Mouse (Mus musculus): ENCODE results near the gene Slc25a5.

Gene Slc25a5

DNA sequence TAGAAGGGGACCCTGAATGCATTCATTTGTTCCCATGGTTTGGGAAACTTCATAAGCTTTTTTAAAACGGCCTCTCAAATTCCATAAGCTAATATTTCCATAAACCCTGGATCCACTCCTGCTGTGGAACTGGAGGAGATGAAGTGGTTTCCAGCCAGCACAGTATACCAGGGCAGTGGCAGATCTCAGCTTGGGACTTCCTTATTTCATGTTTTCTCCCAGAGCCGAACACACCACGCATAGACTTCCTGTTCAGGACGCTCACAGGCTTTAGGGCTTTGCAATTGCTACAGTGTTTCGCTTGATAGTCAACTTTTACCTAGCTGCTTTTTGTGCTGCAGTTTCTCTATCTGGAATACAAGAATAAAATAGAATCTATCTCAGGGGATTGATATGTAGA lies 7.7 kb downstream of the Slc25a5 start:
- no peak for DNase-seq (ENCODE audit: low read depth)

DNA sequence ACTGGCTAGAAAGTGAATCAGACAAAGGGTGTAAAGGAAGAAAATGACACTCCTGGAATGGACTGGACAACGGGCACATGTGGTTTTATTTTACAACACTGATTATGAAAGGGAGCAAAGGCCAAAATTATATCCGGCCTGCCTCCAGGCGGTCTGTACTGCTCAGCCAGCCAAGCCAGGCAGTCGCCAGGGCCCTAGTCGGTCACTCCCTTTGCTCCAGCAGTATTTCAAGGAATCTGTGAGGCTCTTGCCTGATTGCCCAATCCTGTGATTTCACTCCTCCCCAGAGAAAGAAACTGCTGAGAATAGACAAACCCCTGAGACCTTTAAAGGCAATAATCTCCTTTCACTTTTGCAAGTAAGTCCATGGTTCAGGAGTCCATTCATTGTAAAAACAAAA lies 8.7 kb downstream of the Slc25a5 start:
- no peak for DNase-seq (ENCODE audit: low read depth)

DNA sequence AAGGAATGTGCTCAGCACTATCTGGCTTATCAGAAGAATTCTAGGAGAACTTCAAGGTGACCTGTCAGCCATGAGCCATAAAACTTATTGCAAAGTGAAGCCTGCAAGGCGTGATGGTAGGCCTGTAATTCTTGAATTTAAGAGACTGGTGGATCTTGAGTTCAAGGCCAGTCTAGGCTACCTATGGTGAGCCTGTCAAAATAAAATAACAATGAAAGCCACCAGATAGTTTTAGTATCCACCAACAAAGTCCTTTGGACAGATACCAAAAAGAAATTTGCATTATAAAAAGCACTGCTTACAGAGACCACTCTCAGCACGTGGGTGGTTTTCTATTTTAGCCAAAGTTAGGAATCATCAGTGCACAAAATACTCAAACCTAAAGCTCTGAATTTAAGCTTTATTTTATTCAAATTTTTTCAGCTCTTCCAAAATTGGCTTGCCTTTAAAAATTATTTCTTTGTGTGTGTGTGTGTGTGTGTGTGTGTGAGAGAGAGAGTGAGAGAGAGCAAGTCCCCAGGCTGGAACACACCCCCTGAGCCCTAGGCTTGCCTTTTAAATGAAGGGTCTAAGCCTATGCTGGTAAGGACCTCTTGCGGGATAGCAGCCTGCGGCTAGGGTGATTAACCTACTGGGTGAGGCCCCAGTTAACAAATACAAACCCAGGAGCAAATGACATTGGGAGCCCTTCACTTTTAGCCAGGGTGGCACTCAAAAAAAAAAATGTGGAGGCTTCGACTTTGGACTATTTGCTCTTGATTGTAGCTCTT lies 10.2 kb downstream of the Slc25a5 start:
- DNase-seq (ENCODE audit: low read depth): no peak

DNA sequence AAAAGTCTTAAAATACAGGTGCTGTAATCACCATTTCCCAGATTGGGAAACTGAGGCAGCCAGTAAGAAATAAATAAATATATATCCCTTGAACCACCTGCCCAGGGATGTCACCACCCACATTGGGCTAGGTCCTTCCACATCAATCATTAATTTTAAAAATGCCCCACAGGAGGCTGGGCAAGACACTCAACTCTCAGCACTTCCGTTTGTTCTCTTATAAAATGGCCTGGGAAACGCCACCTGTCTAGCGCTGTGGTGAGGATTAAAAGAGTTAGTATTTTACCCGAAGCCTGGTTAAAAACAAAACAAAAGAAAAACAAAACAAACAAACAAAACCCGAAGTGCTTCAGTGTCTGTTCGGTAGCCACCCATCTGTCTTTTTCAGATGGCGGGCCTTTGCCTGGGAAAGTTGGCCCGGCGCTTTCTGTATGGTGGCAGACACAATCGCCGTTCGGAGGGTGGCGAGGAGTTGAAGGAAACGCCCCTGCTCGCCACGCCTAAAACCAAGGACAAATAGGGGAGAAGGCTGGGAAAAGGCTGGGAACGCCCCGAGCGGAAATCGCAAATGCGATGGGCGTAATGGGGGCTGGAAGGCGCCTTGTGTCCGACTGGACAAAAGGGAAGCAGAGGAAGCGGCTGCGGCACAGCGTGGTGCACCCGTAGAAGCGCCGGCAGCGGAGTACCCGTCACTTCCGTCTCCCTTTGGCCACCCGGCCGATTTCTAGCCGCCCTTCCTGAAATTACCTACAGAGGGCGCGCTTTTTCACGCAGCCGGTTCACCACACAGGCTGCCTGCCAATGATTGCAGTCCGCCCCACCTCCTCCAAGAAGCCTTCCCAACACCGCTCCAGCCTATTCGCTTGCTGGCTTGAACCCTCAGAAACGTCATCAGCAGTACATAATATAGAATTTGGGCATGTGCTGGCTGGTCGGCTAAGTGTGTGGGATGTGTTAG lies 12.2 kb downstream of the Slc25a5 start:
- DNase-seq (ENCODE audit: low read depth): peak; percentile 69

DNA sequence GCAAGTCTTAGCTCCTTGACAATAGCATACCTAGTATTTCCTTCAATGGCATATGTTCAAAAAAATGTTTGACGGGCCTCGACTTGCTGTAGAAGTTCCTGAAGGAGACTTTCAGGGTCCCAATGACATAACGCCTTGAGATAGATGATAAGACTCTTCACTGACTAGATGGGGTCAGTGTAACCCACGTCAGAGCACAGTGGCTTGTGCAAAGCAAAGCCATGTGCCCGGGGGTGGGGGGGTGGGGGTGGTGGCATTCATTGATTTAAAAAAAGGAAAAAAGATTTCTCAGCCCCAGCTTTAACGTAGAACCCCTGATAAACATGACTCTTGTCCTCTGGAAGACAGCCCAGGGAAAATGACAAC lies 12.8 kb downstream of the Slc25a5 start:
- no peak for DNase-seq (ENCODE audit: low read depth)

DNA sequence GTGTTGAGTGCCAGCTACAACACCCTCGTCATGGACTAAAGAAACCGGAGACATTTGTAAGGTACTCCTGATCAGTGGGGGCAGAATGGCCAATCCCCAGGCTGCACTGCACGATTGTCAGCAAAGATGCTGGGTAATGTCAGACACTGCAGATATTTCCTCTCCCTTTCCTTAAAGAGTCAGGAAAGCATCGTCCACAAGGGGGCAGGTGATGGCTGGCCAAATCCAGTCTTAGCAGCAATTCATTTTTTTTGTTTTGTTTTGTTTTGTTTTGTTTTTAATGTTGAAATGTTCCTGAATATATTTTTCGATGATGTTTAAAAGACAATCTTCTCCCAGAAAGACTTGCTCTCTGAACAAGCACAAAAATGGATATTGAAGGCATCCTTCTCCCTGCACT lies 15.9 kb downstream of the Slc25a5 start:
- no peak for DNase-seq (ENCODE audit: low read depth)

DNA sequence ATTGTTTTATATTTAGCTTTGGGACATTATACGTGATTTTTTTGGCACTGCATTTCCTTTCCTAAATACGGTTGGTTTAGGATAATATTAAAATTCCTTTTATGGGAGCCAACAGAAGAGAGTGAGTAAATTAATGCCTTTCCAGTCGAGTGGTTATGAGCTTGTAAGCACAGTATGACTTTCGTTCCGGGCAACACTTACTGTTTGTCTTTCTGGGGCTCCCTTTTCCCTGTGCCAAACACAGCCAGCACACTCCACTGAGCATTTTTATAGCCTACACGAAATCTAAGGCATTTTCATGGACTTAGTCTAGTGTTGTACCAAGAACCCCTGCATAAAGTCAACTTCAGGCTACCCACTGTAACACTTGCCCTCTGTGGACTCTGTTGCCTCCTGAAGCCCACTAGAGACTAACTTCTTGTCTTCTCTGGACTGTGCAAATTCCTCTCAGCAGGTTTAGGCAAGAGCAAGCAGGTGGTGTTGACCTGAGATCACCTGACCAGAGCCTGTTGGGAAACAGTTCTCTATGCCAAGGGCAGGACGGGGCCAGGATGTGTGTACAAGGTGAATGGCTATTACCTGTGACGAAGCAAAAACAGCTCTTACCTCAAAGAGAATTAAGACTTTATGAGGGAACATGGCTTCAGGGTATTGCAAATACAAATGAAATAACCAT lies 18.8 kb downstream of the Slc25a5 start:
- DNase-seq (ENCODE audit: low read depth): no peak

DNA sequence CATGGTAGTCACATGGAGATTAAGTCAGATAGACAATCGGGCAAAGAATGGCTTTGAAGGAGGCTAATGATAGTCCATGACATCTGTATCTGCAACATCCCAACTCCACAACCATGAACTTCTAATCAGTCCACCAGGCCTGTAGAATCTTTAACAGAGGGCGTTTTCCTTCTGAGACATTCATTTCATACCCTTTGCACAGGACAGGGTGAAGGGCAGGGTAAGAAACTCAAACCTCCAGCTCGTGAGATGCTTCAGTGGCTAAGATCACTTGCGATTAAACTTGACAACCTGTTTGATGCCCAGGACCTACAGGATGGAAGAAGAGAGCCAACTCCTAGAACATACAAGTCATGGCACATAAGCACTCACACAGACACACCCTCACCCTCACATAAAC lies 19.6 kb downstream of the Slc25a5 start:
- no peak for DNase-seq (ENCODE audit: low read depth)

DNA sequence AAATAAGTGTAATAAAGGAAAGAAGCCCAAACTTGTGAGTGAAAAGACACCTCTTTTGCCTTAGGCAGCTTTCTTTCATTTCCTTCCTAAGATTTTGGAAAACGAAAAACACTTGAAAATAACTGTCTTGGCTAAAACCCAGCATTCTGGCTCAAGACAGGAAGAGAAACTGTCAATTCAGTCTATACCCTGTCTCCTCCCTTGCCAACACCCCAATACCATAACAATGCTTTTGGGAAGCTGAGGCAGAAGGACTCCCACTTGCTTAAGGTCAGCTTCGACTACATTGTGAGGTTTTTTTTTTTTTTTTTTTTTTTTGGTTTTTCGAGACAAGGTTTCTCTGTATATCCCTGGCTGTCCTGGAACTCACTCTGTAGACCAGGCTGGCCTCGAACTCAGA lies 20.0 kb downstream of the Slc25a5 start:
- no peak for DNase-seq (ENCODE audit: low read depth)

DNA sequence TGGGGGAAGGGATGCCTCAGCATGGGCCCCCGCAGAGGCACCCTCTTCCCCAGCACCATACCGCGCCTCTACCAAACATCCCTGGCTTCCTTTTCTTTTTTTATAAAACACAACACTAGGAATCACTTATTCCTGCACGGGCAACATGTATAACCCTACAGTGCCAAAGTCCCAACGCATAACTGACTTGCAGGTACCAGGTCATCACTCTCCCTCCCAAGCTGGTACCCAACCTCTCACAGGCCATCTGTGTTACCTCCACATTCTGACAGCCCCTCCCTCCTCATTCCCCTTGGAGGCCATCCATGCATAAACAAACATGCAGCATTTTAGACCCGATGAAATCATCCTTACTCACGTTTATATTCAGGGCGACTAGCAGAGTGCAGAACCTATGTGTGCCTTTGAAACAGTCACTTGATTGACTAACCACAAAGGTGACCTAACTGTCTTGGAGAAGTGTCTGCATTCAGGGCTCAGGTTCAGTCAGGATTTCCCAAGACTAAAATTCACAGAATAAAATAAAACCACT lies 21.0 kb downstream of the Slc25a5 start:
- DNase-seq (ENCODE audit: low read depth): no peak

DNA sequence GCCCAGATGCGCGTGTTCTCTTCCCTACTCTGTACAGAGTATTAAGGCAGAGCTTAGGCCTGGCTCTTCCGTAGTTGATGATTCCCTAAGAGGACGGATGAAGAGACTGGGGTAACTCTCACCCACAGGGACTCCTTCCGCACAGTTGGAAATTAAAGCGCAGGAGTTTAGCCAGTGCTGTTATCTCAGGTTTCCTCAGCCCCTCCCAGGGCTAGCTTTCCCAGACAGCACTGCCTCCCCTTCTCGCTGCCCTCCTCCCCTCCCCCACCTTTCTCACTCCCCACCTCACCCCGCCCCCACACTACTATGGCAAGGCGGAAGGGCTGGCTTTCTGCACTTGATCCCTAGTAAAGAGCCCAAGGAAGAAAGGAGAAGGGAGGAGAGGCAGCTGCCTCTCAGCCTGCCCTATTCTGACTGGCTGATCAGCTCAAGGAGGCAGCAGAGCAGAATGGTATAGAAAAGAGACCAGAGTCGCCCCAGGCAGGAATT lies 21.5 kb downstream of the Slc25a5 start:
- no peak for DNase-seq (ENCODE audit: low read depth)

DNA sequence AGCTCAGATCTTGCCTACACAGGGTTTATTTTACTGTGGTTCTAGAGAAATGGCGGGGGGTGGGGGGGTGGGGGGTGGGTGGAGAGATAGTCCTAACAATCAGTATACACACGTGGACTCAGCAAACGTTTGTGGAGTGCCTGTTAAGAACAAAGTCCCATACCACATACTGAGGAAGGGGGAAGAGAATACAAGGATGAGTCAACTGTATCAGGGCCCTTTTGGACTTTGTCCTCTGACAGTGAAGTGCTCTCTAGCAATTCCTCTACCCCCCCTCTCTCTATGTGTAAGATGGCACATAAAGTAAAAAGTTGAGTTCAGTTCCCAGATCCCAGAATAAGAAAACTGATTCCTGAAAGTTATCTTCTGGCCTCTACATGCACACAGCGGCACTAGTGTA lies 24.1 kb downstream of the Slc25a5 start:
- no peak for DNase-seq (ENCODE audit: low read depth)

DNA sequence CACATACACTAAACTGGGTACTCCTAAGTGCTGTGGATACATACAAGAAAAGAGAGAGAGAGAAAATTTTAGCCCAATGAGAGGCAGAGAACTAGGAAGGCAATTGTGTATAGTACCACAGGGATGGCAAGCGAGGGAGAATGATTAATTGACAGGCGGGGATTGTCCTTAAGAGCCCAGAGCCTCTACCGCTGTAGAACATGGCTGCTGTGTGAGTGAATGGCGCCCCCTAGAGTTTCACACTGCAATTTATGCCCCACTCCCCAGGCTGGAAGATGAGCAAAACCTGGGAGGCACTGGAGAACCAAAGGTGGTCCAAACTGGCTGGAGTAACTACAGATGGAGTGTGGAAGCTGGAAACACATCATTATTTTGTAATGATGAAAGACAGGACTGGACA lies 24.8 kb downstream of the Slc25a5 start:
- no peak for DNase-seq (ENCODE audit: low read depth)

DNA sequence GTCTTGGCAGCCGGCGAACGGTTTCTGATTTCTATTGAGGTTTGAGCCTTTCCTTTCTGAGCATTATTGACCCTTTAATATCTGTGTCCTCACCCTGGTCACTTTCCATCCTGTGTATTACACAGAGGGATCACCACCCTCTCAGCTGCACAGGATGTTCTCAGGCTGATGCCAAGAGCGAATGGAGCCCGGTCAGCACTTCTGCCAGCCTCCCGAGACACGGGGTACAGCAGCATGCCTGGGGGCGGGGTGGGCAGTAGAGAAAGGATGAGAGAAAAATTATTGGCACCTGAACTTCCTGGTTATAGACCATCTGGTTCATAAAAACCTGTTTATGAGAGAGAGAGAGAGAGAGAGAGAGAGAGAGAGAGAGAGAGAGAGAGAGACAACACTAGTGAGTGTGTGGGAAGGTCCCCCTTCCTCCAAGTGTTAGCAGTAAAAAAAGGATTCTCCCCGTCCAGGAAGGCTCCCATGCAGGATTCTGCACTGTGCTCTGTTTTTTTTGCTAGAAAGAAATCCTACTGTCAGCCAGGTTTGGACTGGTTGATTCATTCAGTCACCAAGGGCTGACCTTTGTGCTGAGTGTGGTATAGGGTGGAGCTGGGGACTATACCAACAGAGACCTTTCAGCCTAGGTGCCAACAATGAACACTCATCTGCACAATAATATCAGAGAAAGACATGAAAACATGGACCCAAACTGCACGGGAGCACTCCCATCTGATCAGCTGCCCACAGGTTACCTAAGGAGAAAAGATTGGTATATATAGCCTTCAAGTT lies 28.7 kb downstream of the Slc25a5 start:
- no peak for DNase-seq (ENCODE audit: low read depth)

DNA sequence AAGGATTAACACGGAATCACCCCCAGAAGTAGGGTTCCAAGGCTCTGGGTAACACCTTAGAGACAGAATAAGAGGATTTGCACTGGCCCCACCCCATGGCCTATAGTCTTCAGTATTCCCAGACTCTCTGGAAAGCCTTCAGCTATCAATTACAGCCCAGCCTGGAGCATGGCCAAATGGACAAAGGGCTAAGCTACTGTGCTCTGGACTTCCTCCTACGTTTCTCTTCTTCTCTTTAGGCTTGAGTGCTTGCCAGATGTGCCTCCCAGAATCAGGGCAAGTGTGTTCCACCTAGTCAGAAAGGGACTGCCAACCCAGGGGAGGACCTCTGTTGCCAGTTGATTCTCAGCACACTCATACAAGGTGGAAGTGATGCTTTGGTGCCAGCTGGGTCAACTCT lies 29.6 kb downstream of the Slc25a5 start:
- DNase-seq (ENCODE audit: low read depth): no peak

DNA sequence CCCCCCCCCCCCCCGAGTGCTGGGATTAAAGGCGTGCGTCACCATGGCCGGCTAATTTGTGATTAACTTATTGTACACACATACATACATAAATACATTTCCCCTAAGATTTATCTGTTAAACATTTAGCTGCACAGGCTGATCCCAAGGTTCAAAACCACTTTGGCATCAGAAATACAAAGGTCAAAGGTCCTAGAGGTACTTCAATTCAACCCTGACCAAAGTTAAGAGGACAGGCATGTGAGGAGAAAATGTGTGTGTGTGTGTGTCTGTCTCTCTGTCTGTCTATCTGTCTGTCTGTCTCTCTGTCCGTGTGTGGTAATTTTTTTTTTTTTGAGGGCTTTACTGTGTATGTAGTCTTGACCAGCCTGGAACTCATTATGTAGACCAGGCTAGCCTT lies 31.4 kb downstream of the Slc25a5 start:
- no peak for DNase-seq (ENCODE audit: low read depth)

DNA sequence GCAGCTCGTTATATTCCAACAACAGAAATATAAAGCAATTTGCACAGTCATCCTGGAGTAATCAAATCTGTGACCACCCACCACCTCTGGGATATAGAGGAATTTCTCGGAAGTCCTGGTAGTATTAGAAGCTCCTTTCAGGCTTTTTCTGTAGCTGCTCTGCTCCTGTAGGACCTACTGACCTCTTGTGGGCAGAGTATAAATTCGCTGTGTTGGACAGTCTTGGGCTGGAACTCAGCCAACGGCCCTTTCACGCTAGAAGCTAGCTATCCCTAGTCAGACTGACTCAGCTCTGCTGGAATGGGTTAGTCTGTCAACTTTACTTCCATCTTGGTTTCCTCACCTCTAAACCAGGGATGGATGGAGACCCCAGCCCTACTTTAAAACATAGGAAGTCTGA lies 34.8 kb downstream of the Slc25a5 start:
- DNase-seq (ENCODE audit: low read depth): no peak

DNA sequence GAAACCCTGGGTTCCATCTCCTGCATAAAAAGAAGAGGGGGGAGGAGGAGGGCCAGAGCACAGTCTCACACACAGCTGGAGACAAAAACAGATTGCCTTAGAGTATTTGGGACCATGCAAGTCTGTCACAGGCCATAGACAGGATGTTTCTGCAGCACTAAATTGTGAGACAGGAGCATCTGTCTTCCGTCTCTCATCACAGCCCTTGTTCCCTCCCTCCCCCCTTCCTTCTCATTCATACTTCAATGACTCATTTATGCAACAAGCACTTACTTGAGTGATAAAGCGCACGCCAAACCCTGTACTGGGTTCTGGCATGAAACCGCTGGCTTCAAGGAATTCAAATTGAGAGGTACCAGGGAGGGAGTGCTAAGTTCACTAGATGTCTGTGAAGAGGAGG lies 36.2 kb downstream of the Slc25a5 start:
- DNase-seq (ENCODE audit: low read depth): no peak

DNA sequence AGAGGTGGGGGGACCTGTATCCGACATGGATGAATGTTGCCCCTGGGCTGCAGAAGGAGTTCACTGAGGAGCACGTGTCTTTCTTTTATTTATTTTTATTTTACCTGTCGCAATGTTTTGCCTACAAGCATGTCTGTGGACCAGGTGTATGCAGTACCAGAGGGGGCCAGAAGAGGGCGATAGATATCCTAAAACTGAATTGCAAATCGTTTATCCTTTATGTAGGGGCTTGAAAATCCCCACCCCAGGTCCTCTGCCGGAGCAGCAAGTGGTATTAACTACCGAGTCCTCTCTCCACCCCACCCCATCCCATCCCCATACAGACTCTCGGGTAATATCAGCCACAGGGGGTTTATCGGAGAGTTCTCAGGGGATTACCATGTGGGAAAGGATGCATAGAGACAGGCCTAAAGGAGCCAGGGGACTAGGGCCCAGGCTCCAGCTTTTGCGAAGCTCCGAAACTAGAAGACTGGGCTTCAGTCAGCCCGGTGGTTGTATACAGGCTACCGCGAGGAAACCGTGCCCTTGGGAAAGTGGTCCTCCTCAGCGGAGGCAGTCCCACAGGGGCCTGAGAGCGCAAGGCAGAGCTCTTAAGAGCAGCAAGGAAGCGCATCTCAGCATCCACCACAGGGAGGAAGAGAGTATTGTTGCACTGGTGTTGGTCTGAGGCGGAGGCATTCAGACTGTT lies 38.1 kb downstream of the Slc25a5 start:
- no peak for DNase-seq (ENCODE audit: low read depth)

DNA sequence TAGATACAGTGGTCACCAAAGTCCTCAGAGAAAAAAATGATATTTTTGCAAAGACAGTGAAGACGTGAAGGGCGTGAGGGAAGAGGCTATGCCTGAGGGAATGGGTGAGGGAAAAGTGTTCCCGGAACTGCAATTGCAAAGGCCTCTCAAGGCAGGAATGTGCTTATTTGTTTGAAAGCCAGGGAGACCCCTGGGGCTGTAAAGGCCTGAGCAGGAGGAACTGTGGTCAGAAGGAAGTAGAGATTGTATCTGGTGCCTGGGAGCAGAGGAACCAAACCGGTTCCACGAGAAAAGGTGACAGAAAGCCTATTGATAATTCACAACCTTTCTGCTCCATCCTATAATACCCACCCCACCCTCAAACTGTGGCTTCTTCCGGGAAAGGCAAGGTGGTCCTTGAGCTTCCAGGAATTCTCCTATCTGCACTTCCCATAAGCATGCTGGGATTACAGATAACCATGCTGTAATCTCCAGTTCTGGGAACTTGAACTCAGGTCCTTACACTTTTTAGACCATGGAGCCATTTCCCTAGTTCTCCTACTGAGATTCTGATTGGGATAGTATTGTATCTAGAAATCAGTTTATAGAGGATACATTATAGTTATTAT lies 41.7 kb downstream of the Slc25a5 start:
- DNase-seq (ENCODE audit: low read depth): no peak

DNA sequence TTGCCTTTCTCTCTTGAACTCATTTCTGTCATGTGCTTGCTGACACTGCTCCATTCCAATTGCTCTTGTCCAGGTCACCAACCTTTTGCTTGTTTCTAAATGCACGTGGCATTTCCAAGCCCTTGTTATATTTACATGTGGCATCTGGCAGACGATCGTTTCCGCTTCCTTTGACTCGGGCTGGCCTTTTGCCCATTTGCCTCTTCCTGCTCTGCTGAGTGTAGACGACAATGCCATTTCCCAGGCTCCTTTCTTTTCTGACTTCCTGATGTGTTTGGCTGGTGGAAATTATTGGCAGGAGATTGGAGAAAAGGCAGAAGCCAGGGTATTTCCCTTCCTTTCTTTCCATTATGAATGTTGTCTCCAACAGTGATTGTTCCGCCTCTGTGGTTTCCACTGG lies 43.9 kb downstream of the Slc25a5 start:
- DNase-seq (ENCODE audit: low read depth): no peak
